Mouse (Mus musculus) liver, embryonic 14.5 days (tissue): Measurements from ENCODE around the gene 4931428F04Rik. TPM values are rescaled to one million over a fixed set of nuclear protein-coding genes. Genes with fewer than 3 reads are reported as not detected.

Experiments used
- ATAC-seq: fragments of 200-750 bp; cut with Nextera tagmentation; 2 replicates; pipeline ENCODE4 v1.8.0; 2017; ENCODE audit warnings: moderate number of reproducible peaks, mild to moderate bottlenecking, moderate library complexity; ENCODE audit not compliant: insufficient read depth
- DNase-seq, 3 experiments: peaks; one replicate each; pipeline ENCODE4 v3.0.0-alpha.2; 2012 to 2013; ENCODE audit warnings: low read depth in 3 of 3, low spot score in 3 of 3
- H3K27ac ChIP-seq: fragments of 300-500 bp; sonication (generic); 2 replicates; pipeline ENCODE4 v1.5.1; 2014; ENCODE audit warnings: moderate library complexity, mild to moderate bottlenecking, control low read depth, inconsistent platforms
- H3K27me3 ChIP-seq: fragments of 300-500 bp; sonication (generic); 2 replicates; pipeline ENCODE4 v1.6.1; 2014; ENCODE audit warnings: mild to moderate bottlenecking, low read length, moderate library complexity; ENCODE audit not compliant: control insufficient read depth, insufficient read depth
- H3K36me3 ChIP-seq: fragments of 300-500 bp; sonication (generic); replicated peaks from 2 replicates; pipeline ENCODE4 v1.6.1; 2014; ENCODE audit warnings: low read depth; ENCODE audit not compliant: control insufficient read depth, insufficient read depth
- H3K4me1 ChIP-seq, 2 experiments: fragments of 200-500 bp in 1 of 2; fragments of 300-500 bp in 1 of 2; sonication (generic) in 1 of 2; replicated peaks; 2 replicates each; pipeline ENCODE4 v1.6.1; 2012 to 2014; ENCODE audit warnings: antibody characterized with exemption in 1 of 2, inconsistent platforms in 1 of 2, low read length in 1 of 2; ENCODE audit not compliant: control insufficient read depth in 2 of 2, insufficient read depth in 2 of 2
- H3K4me2 ChIP-seq: fragments of 300-500 bp; sonication (generic); 2 replicates; pipeline ENCODE4 v1.6.1; 2014; ENCODE audit warnings: low read depth, mild to moderate bottlenecking, control low read depth, moderate library complexity
- H3K4me3 ChIP-seq, 2 experiments: fragments of 200-500 bp in 1 of 2; fragments of 300-500 bp in 1 of 2; sonication (generic) in 1 of 2; 2 replicates each; pipeline ENCODE4 v1.5.1; 2012 to 2014; ENCODE audit warnings: low read depth in 2 of 2, low read length in 2 of 2, mild to moderate bottlenecking in 2 of 2, control low read depth in 1 of 2, inconsistent platforms in 1 of 2, moderate library complexity in 1 of 2; ENCODE audit not compliant: insufficient read depth in 1 of 2
- H3K9ac ChIP-seq: fragments of 300-500 bp; sonication (generic); replicated peaks from 2 replicates; pipeline ENCODE4 v1.6.1; 2014; ENCODE audit warnings: mild to moderate bottlenecking, control low read depth, moderate library complexity
- H3K9me3 ChIP-seq: fragments of 300-500 bp; sonication (generic); 2 replicates; pipeline ENCODE4 v1.6.1; 2016; ENCODE audit warnings: low read length, mixed read lengths; ENCODE audit not compliant: control insufficient read depth
- CTCF ChIP-seq: IDR thresholded peaks from 2 replicates; pipeline ENCODE4 v1.5.1; 2016; ENCODE audit warnings: antibody characterized with exemption, low read depth, control low read depth
- EP300 ChIP-seq: IDR thresholded peaks from 2 replicates; pipeline ENCODE4 v1.6.1; 2016; ENCODE audit warnings: antibody characterized with exemption, low read depth
- WGBS: fragments of 180-500 bp; shearing (Covaris S2); extraction: QIAGEN DNeasy Blood & Tissue Kit; methylation state at CpG from one replicate; pipeline ENCODE4 v1.1.7; 2014; ENCODE audit not compliant: insufficient replicate concordance; 5-methylcytosine and 5-hydroxymethylcytosine counted together
- polyA plus RNA-seq, 2 experiments: library from polyadenylated mRNA; depleted of rRNA in 1 of 2; stranded (reverse) in 1 of 2; unstranded in 1 of 2; fragments of >200 nt; fragmentation: Nextera tagmentation in 1 of 2; extraction: Ambion mirVana in 1 of 2; gene quantifications; 2 replicates each; pipeline versions ENCODE4 v1.2.1 to v1.2.3; 2012 to 2014

4931428F04Rik gene
- polyA plus RNA-seq, 2 experiments = 0.62 to 1.3 TPM

DNA sequence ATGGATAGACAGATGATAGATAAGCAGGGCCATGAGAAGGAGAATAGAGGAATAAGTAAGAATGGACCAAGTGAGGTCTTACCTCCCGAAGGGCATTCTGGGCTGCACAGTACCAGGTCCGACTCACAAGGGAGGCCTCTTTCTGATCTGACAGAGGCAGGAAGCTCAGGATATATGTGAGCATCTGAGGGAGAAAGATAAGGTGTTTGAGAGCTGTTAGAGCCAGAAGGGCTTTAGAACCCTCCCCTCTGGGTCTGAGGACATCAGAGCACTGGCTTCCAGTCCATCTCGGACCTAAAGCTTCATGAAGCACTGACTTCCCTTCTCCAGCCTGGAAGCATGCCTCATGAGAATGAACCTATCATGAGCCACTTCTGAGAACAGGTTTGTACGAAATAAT is 33.5 kb upstream of the 4931428F04Rik start:
- H3K9me3 ChIP-seq = no peaks in the 10 kb centered on the region
- H3K27ac ChIP-seq = peak overlapping the region; percentile 98
- WGBS = 17% methylated on average over 4 of the region's 4 CpGs
- peak overlapping the region; percentile 64 to 75 for H3K4me3 ChIP-seq
- peaks cover 50 to 53% of the 10 kb centered on the region in 2 experiments for H3K4me1 ChIP-seq
- H3K9ac ChIP-seq = peak overlapping the region; percentile 81
- H3K4me2 ChIP-seq = peak overlapping the region; percentile 89
- H3K36me3 ChIP-seq = peaks cover 18% of the 10 kb centered on the region
- TF ChIP-seq CTCF = no peak
- peak; percentile 87 for TF ChIP-seq EP300
- H3K27me3 ChIP-seq = no peaks in the 10 kb centered on the region
- peak; percentile 75 to 82 (median 81) for DNase-seq
- ATAC-seq = peak; percentile 81

DNA sequence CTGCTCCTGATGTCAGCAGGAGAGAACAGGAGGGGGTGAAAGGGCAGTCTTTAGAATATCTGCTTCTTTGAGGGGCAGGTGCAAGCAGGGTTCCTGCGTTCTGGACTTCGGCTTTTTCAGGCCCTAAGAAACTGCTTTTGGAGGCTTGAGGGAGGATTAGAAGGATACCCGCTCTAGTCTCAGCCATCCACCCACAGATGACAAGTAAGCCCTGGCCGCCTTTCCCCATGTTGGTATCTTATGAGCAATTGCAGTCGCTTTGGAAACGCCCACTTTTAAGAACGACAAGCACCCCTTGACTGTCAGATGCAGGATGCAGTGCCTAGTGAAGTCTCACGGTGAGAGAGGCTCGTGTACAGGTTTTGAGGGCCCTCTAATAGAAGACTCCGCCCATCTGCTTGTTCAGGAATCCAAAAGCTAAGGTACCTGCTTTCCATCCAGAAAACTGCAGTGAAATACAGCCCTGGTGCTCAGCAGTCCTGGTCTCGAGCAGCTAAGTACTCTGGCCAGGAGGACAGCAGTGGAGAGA is 29.1 kb upstream of the 4931428F04Rik start:
- H3K9ac ChIP-seq = no peak overlapping the region
- 76% methylated on average over 11 of the region's 11 CpGs for WGBS
- H3K27ac ChIP-seq = no peak overlapping the region
- no peaks in the 10 kb centered on the region for H3K27me3 ChIP-seq
- no peak overlapping the region for H3K4me2 ChIP-seq
- peaks cover 50% of the 10 kb centered on the region for H3K36me3 ChIP-seq
- no peaks in the 10 kb centered on the region for H3K9me3 ChIP-seq
- TF ChIP-seq EP300 (no peak), CTCF (no peak)
- H3K4me3 ChIP-seq = no peak overlapping the region
- ATAC-seq (no peak), DNase-seq (no peak)
- H3K4me1 ChIP-seq = peaks cover 38 to 42% of the 10 kb centered on the region in 2 experiments

DNA sequence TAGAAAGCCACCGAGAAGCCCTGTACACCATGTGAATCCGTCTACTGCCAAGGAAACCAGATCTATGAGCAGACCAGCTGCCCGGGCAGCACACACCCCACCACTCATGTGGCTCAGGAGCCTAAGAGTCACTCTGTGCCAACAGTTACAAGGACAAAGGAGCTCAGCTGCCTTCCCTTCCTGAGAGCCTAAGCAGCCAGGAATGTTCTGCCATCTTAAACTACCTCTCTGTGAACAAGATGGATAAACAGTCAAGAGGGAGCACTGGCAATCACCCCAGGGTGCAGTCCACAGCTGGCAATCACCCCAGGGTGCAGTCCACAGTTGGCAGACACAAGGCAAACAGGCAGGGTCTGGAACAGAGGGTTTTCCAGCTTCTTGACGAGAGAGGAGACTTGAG is 28.3 kb upstream of the 4931428F04Rik start:
- Histone ChIP-seq H3K9ac (no peak overlapping the region), H3K4me3 (no peak overlapping the region), H3K36me3 (peaks cover 57% of the 10 kb centered on the region), H3K4me1 (peaks cover 38 to 43% of the 10 kb centered on the region in 2 experiments), H3K4me2 (no peak overlapping the region), H3K9me3 (no peaks in the 10 kb centered on the region), H3K27me3 (no peaks in the 10 kb centered on the region), H3K27ac (no peak overlapping the region)
- DNase-seq (no peak), ATAC-seq (no peak)
- 84% methylated on average over 4 of the region's 4 CpGs for WGBS
- TF ChIP-seq CTCF (no peak), EP300 (no peak)

DNA sequence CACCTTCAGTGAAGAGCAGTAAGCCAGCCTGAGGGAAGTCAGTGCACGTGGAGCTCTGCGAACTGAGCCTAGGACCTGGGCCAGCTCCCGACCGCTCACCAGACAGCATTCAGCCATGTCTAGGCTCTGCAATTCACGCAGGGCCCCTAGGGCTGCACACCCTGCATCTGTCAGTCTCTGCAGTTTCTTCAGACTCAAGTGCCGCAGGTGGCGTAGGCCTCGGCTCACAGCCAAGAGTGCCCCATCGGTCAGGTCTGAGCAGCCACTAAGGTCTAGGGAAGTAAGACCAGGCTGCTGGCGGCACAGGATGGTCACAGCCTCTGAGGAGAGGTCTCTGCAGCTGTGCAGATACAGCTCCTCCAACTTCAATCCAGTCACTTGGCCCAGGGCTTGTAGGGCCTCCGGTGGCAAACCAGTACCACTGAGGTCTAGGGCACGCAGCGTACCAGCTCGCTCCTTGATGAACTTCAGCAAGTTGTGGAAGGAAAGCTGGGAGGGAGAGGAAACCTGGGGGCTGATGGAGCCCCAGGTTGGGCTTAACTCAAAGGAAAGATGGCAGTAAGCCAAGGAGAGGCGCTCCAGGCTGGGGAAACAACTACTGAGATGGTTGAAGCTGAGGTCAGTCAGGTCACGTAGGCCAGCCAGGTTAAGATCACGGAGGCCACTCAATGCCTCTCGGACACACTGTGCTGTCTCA is 25.6 kb upstream of the 4931428F04Rik start:
- Histone ChIP-seq H3K4me1 (peaks cover 39 to 41% of the 10 kb centered on the region in 2 experiments), H3K9me3 (no peaks in the 10 kb centered on the region), H3K27ac (no peak overlapping the region), H3K4me2 (no peak overlapping the region), H3K9ac (no peak overlapping the region), H3K4me3 (no peak overlapping the region), H3K36me3 (peaks cover 72% of the 10 kb centered on the region), H3K27me3 (no peaks in the 10 kb centered on the region)
- TF ChIP-seq CTCF (no peak), EP300 (no peak)
- no peak for ATAC-seq
- WGBS = 92% methylated on average over 18 of the region's 18 CpGs
- no peak for DNase-seq

DNA sequence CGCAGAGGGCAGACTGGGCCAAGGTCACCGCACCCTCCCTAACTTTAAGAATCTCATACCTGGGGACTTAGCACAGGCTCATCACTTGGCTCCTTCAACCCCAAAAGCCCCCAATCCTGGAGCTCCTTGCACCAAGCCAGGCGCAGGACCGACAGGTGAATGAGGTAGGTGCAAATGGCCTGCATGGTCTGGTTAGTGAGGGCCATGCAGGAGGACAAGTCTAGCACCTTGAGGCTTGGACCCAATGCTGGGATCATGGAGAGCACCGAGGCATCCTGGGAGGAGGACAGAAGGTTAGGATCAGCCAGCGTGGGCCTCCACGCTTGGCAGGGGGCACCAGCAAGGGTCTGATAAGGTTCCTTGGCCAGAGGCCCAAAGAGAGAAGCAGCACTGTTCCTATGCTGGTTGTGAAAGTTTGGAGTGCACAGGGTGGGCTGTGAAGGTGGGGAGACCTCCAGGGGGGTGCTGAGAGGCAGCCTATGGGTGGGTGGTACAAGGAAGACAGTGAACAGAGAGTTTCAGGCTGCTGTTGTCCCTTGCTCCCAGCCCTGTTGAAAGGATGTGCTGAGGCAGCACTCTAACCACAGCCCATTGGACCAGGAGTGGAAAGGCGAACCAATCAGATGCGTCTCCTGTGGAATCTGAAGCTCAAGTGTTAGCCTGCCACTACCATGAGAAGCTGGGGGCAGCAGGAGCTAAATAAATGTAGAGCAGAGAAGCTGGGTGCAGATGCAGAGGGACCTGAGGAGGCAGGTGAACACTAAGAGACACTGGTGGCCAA is 24.1 kb upstream of the 4931428F04Rik start:
- no peaks in the 10 kb centered on the region for H3K9me3 ChIP-seq
- TF ChIP-seq EP300 (no peak), CTCF (0 out of 2 replicates have a peak, but pooled peaks have one; percentile 2)
- H3K4me3 ChIP-seq = no peak overlapping the region
- DNase-seq (no peak), ATAC-seq (peak; percentile 40)
- H3K27me3 ChIP-seq = no peaks in the 10 kb centered on the region
- H3K36me3 ChIP-seq = peaks cover 78% of the 10 kb centered on the region
- peaks cover 26 to 28% of the 10 kb centered on the region in 2 experiments for H3K4me1 ChIP-seq
- peak overlapping the region; percentile 51 for H3K4me2 ChIP-seq
- H3K9ac ChIP-seq = peak overlapping the region; percentile 25; the same call in 1 of the 2 replicates
- peak overlapping the region; percentile 8; the same call in 1 of the 2 replicates for H3K27ac ChIP-seq
- 73% methylated on average over 9 of the region's 9 CpGs for WGBS
